ENCODE assay signal across 8 mouse cellular contexts in genomic region chr9:98600094-98600493, GRCm38 (mm10). TPM values are rescaled to one million over a fixed set of nuclear protein-coding genes. Genes with fewer than 3 reads are reported as not detected.
A peak's percentile ranks its signal among the peaks of the same experiment; 100 is the strongest.
DNase-seq lines count a peak whose midpoint lies in the region; ATAC-seq and TF ChIP-seq lines count a peak whose summit lies in the region.

No protein-coding gene starts in this region.

- no peaks in the 10 kb centered on the region for H3K9me3 ChIP-seq in embryonic facial prominence, embryonic 14.5 days (ENCODE audit: control insufficient read depth, low read length)
- H3K9me3 ChIP-seq in liver, embryonic 14.5 days (ENCODE audit: control insufficient read depth, low read length) = no peaks in the 10 kb centered on the region

- H3K4me3 ChIP-seq in gastrocnemius, adult 2 months = peak overlapping the region; percentile 99; the same call in 1 of the 2 replicates
- H3K4me3 ChIP-seq in embryonic facial prominence, embryonic 14.5 days (ENCODE audit: low read depth, low read length) = no peak overlapping the region
- H3K4me3 ChIP-seq in liver, embryonic 14.5 days (ENCODE audit: insufficient read depth in 1 of 2, low read depth in 2 of 2, low read length in 2 of 2) = peak overlapping the region; percentile 92 to 100; a peak in 2 of 4 replicates

- peaks cover 5% of the 10 kb centered on the region; the same call in 1 of the 2 replicates for H3K4me1 ChIP-seq in embryonic facial prominence, embryonic 14.5 days (ENCODE audit: control insufficient read depth, insufficient read depth, low read length)
- peaks cover 5 to 11% of the 10 kb centered on the region in 2 experiments; a peak in 3 of 4 replicates for H3K4me1 ChIP-seq in liver, embryonic 14.5 days (replicated peaks; ENCODE audit: control insufficient read depth in 2 of 2, insufficient read depth in 2 of 2, low read length in 1 of 2)

- DNase-seq in gastrocnemius, adult 2 months = no peak
- no peak for DNase-seq in gastrocnemius, adult 8-10 months (ENCODE audit: low spot score in 2 of 2)
- DNase-seq in 416B (ENCODE audit: low read depth) = peak; percentile 83
- DNase-seq in embryonic facial prominence, embryonic 14.5 days (ENCODE audit: low spot score) = no peak
- no peak for DNase-seq in liver, embryonic 14.5 days (ENCODE audit: low read depth in 3 of 3, low spot score in 3 of 3)
- no peak for DNase-seq in right cerebral cortex, postnatal 14 days
- DNase-seq in urinary bladder, postnatal 10 days (ENCODE audit: low spot score) = no peak

- no peak overlapping the region for H3K27ac ChIP-seq in gastrocnemius, adult 2 months
- H3K27ac ChIP-seq in embryonic facial prominence, embryonic 14.5 days (replicated peaks; ENCODE audit: low read depth, low read length) = no peak overlapping the region
- no peak overlapping the region for H3K27ac ChIP-seq in liver, embryonic 14.5 days

- H3K4me2 ChIP-seq in embryonic facial prominence, embryonic 14.5 days (ENCODE audit: low read depth, low read length) = peak overlapping the region; percentile 92; the same call in 1 of the 2 replicates
- H3K4me2 ChIP-seq in liver, embryonic 14.5 days (ENCODE audit: low read depth) = peak overlapping the region; percentile 90

- no peak for ATAC-seq in embryonic facial prominence, embryonic 14.5 days (ENCODE audit: low read depth)
- ATAC-seq in liver, embryonic 14.5 days (ENCODE audit: insufficient read depth) = no peak
- ATAC-seq in monocyte, adult 5-6 weeks (replicated peaks; ENCODE audit: insufficient number of reproducible peaks, low FRiP score, low TSS enrichment, poor library complexity, severe bottlenecking) = no peak

- no peak for TF ChIP-seq EP300 in liver, embryonic 14.5 days (IDR thresholded peaks at IDR 0.05; ENCODE audit: low read depth)

- H3K9ac ChIP-seq in embryonic facial prominence, embryonic 14.5 days (ENCODE audit: low read depth, low read length) = no peak overlapping the region
- no peak overlapping the region; the same call in 1 of the 2 replicates for H3K9ac ChIP-seq in liver, embryonic 14.5 days (replicated peaks)

- TF ChIP-seq CTCF in gastrocnemius, adult 2 months (IDR thresholded peaks at IDR 0.05) = no peak
- TF ChIP-seq CTCF in liver, embryonic 14.5 days (IDR thresholded peaks at IDR 0.05; ENCODE audit: low read depth) = no peak

- peaks cover 28% of the 10 kb centered on the region; the same call in 1 of the 2 replicates for H3K36me3 ChIP-seq in embryonic facial prominence, embryonic 14.5 days (ENCODE audit: control insufficient read depth, insufficient read depth, low read length)
- H3K36me3 ChIP-seq in liver, embryonic 14.5 days (replicated peaks; ENCODE audit: control insufficient read depth, insufficient read depth, low read depth) = peaks cover 10% of the 10 kb centered on the region

- WGBS in embryonic facial prominence, embryonic 14.5 days = 74% methylated on average over 6 of the region's 6 CpGs
- WGBS in liver, embryonic 14.5 days (ENCODE audit: insufficient replicate concordance) = 62% methylated on average over 6 of the region's 6 CpGs

- intact Hi-C loops in gastrocnemius, adult 2 months (cut with DNase I) = loop anchor here (2.0 kb wide), 1 partner anchor 35 kb away; no protein-coding TSS in a partner anchor

- 0 out of 2 replicates have a peak, but pooled peaks cover 3% of the 10 kb centered on the region for H3K27me3 ChIP-seq in embryonic facial prominence, embryonic 14.5 days (replicated peaks; ENCODE audit: control insufficient read depth, insufficient read depth, low read length)
- H3K27me3 ChIP-seq in liver, embryonic 14.5 days (ENCODE audit: control insufficient read depth, insufficient read depth, low read length) = no peaks in the 10 kb centered on the region

RNA-seq across cellular contexts. Expression of gene Mrps22, which starts 1.4 kb away (rescaled TPM):
- total RNA-seq in gastrocnemius, adult 2 months (2021) = 10 to 100 TPM; 21.1 to 29.6 TPM
- total RNA-seq in gastrocnemius, adult 8-10 months (2022) = 10 to 100 TPM; 20.6 to 21.4 (median 21.0) TPM
- polyA plus RNA-seq in embryonic facial prominence, embryonic 14.5 days (2014; fragmentation: Nextera tagmentation; extraction: Ambion mirVana) = 45.5 and 47.0 TPM in 2 replicates
- 24.3 and 27.9 TPM in 2 replicates for polyA plus RNA-seq in liver, embryonic 14.5 days (2012; rRNA removed)
- polyA plus RNA-seq in liver, embryonic 14.5 days (2014; fragmentation: Nextera tagmentation; extraction: Ambion mirVana) = 44.9 and 49.9 TPM in 2 replicates
- 12.7 to 28.8 TPM (median 27.6 TPM) in 3 replicates for total RNA-seq in monocyte, adult 5-6 weeks (2017)

RNA-seq across cellular contexts. Expression of gene Copb2, which starts 36.6 kb away (rescaled TPM):
- 10 to 100 TPM; 71.4 to 72.2 TPM for total RNA-seq in gastrocnemius, adult 2 months (2021)
- 10 to 100 TPM; 68.5 to 80.4 (median 72.0) TPM for total RNA-seq in gastrocnemius, adult 8-10 months (2022)
- polyA plus RNA-seq in embryonic facial prominence, embryonic 14.5 days (2014; fragmentation: Nextera tagmentation; extraction: Ambion mirVana) = 201 and 226 TPM in 2 replicates
- polyA plus RNA-seq in liver, embryonic 14.5 days (2012; rRNA removed) = 24.3 and 40.7 TPM in 2 replicates
- polyA plus RNA-seq in liver, embryonic 14.5 days (2014; fragmentation: Nextera tagmentation; extraction: Ambion mirVana) = 76.6 and 78.2 TPM in 2 replicates
- 148 to 168 TPM (median 150 TPM) in 3 replicates for total RNA-seq in monocyte, adult 5-6 weeks (2017)
